24 mouse cellular contexts compared by ENCODE assay signal in genomic region chr4:45829907-45830759, GRCm38 (mm10). TPM values are rescaled to one million over a fixed set of nuclear protein-coding genes. Genes with fewer than 3 reads are reported as not detected.
A peak's percentile ranks its signal among the peaks of the same experiment; 100 is the strongest.
DNase-seq lines count a peak whose midpoint lies in the region; ATAC-seq and TF ChIP-seq lines count a peak whose summit lies in the region.
"Had no signal": no experiment of that assay in that cellular context is flagged by ENCODE, and none has a peak within 500 bp of the region (broad histone marks: within the 10 kb centered on the region; RNA-seq: fewer than 3 reads in every experiment).

No protein-coding gene starts in this region.

- peak; percentile 81 for DNase-seq in brain, embryonic 14.5 days (ENCODE audit: low read depth)
- no peak for DNase-seq in hindbrain, embryonic 14.5 days (ENCODE audit: low spot score)
- no peak for DNase-seq in cerebellum, postnatal 4 days (ENCODE audit: low spot score in 2 of 2)
- no peak for DNase-seq in spleen, postnatal 14 days (ENCODE audit: low spot score in 2 of 2)
- DNase-seq in Muller cell, postnatal 12 days (ENCODE audit: inconsistent ontology term): no peak
- no peak for DNase-seq in gastrocnemius, postnatal 14 days
- DNase-seq: adrenal gland, adult 8-10 months; cerebellum, adult 11-12 months; cerebellum, postnatal 25 days; kidney, adult 8-10 months; kidney, postnatal 36 days; liver; liver, postnatal 0 days; right cerebral cortex, adult 18-20 months; thymus, adult 2 months had no signal

- H3K4me2 ChIP-seq in forebrain, embryonic 13.5 days: peak overlapping the region; percentile 36
- H3K4me2 ChIP-seq in hindbrain, embryonic 14.5 days (replicated peaks): peak overlapping the region; percentile 24; the same call in 1 of the 2 replicates
- H3K4me2 ChIP-seq in midbrain, embryonic 15.5 days: 0 out of 2 replicates have a peak overlapping the region, but pooled peaks have one; percentile 9
- H3K4me2 ChIP-seq: embryonic facial prominence, embryonic 12.5 days had no signal

- no peak for TF ChIP-seq CTCF in brain, embryonic 14.5 days (IDR thresholded peaks at IDR 0.05; ENCODE audit: borderline replicate concordance, extremely low read depth, insufficient read depth, insufficient read length)

- no peaks in the 10 kb centered on the region for H3K36me3 ChIP-seq in forebrain, embryonic 13.5 days (ENCODE audit: poor library complexity, severe bottlenecking)
- H3K36me3 ChIP-seq in hindbrain, embryonic 14.5 days (replicated peaks; ENCODE audit: control insufficient read depth, insufficient read depth): no peaks in the 10 kb centered on the region
- no peaks in the 10 kb centered on the region for H3K36me3 ChIP-seq in midbrain, embryonic 15.5 days (replicated peaks)
- H3K36me3 ChIP-seq: embryonic facial prominence, embryonic 12.5 days had no signal

- no peaks in the 10 kb centered on the region for H3K9me3 ChIP-seq in forebrain, embryonic 13.5 days (replicated peaks)
- H3K9me3 ChIP-seq in hindbrain, embryonic 14.5 days (ENCODE audit: control insufficient read depth, low read length): no peaks in the 10 kb centered on the region
- H3K9me3 ChIP-seq in midbrain, embryonic 15.5 days: no peaks in the 10 kb centered on the region
- H3K9me3 ChIP-seq: embryonic facial prominence, embryonic 12.5 days had no signal

- H3K9ac ChIP-seq in forebrain, embryonic 13.5 days: peak overlapping the region; percentile 54
- peak overlapping the region; percentile 39 for H3K9ac ChIP-seq in hindbrain, embryonic 14.5 days
- no peak overlapping the region for H3K9ac ChIP-seq in midbrain, embryonic 15.5 days
- H3K9ac ChIP-seq: embryonic facial prominence, embryonic 12.5 days; liver, postnatal 0 days had no signal

- peak; percentile 27; the same call in 1 of the 2 replicates for ATAC-seq in forebrain, embryonic 13.5 days
- 0 out of 2 replicates have a peak, but pooled peaks have one; percentile 10 for ATAC-seq in hindbrain, embryonic 14.5 days (ENCODE audit: low FRiP score)
- ATAC-seq in midbrain, embryonic 15.5 days (replicated peaks): peak; percentile 32; the same call in 1 of the 2 replicates
- ATAC-seq: inflammation-experienced regulatory T-cells, adult 6 months; liver, postnatal 0 days had no signal

- peak overlapping the region; percentile 90 for H3K27ac ChIP-seq in forebrain, embryonic 13.5 days
- H3K27ac ChIP-seq in hindbrain, embryonic 14.5 days: peak overlapping the region; percentile 86
- H3K27ac ChIP-seq in midbrain, embryonic 15.5 days: peak overlapping the region; percentile 83
- H3K27ac ChIP-seq: embryonic facial prominence, embryonic 12.5 days had no signal

- intact Hi-C loops in gastrocnemius, postnatal 14 days (cut with DNase I; ENCODE audit: low total_unique reads): no loop called here

- H3K4me1 ChIP-seq in forebrain, embryonic 13.5 days: peaks cover 66% of the 10 kb centered on the region
- H3K4me1 ChIP-seq in hindbrain, embryonic 14.5 days (replicated peaks; ENCODE audit: control insufficient read depth, insufficient read depth, low read length): peaks cover 30% of the 10 kb centered on the region
- peaks cover 51% of the 10 kb centered on the region for H3K4me1 ChIP-seq in midbrain, embryonic 15.5 days

- 10% methylated on average over 13 of the region's 13 CpGs for whole genome bisulfite sequencing in forebrain, embryonic 13.5 days
- 17% methylated on average over 13 of the region's 13 CpGs for WGBS in hindbrain, embryonic 14.5 days
- 15% methylated on average over 13 of the region's 13 CpGs for whole genome bisulfite sequencing in midbrain, embryonic 15.5 days

- H3K4me3 ChIP-seq in forebrain, embryonic 13.5 days: no peak overlapping the region
- H3K4me3 ChIP-seq in hindbrain, embryonic 14.5 days (replicated peaks; ENCODE audit: low read length): no peak overlapping the region
- H3K4me3 ChIP-seq in midbrain, embryonic 15.5 days: no peak overlapping the region
- H3K4me3 ChIP-seq: embryonic facial prominence, embryonic 12.5 days had no signal

- TF ChIP-seq POLR2A in brain, embryonic 14.5 days (IDR thresholded peaks at IDR 0.05; ENCODE audit: borderline replicate concordance, extremely low read depth, insufficient read depth, insufficient read length, poor library complexity, severe bottlenecking): no peak

- peaks cover 24% of the 10 kb centered on the region for H3K27me3 ChIP-seq in forebrain, embryonic 13.5 days
- peaks cover 25% of the 10 kb centered on the region; the same call in 1 of the 2 replicates for H3K27me3 ChIP-seq in hindbrain, embryonic 14.5 days (ENCODE audit: control insufficient read depth, insufficient read depth, low read length)
- peaks cover 6% of the 10 kb centered on the region; the same call in 1 of the 2 replicates for H3K27me3 ChIP-seq in midbrain, embryonic 15.5 days (replicated peaks)

RNA-seq across cellular contexts. Expression of gene Igfbpl1, which starts 3.4 kb away (rescaled TPM):
- 266 and 421 TPM in 2 replicates for polyA plus RNA-seq in brain, embryonic 14.5 days (2012; rRNA removed)
- 78.5 and 86.8 TPM in 2 replicates for polyA plus RNA-seq in forebrain, embryonic 13.5 days (2015; fragmentation: Nextera tagmentation; extraction: Ambion mirVana)
- 53.9 and 60.9 TPM in 2 replicates for polyA plus RNA-seq in hindbrain, embryonic 14.5 days (2014; fragmentation: Nextera tagmentation; extraction: Ambion mirVana)
- polyA plus RNA-seq in midbrain, embryonic 15.5 days (2015; fragmentation: Nextera tagmentation; extraction: Ambion mirVana): 57.0 and 65.1 TPM in 2 replicates
- not detected for total RNA-seq in gastrocnemius, postnatal 14 days (2021)
- total RNA-seq: gastrocnemius, adult 8-10 months; neutrophil, adult 5-6 weeks had no signal
- polyA plus RNA-seq: inflammation-experienced regulatory T-cells, adult 6 months; liver, postnatal 0 days had no signal

RNA-seq across cellular contexts. Expression of gene Stra6l, which starts 18.3 kb away (rescaled TPM):
- polyA plus RNA-seq in brain, embryonic 14.5 days (2012; rRNA removed): 2.6 and 4.1 TPM in 2 replicates
- 1.1 and 1.5 TPM in 2 replicates for polyA plus RNA-seq in forebrain, embryonic 13.5 days (2015; fragmentation: Nextera tagmentation; extraction: Ambion mirVana)
- 0.23 and 0.50 TPM in 2 replicates for polyA plus RNA-seq in hindbrain, embryonic 14.5 days (2014; fragmentation: Nextera tagmentation; extraction: Ambion mirVana)
- polyA plus RNA-seq in midbrain, embryonic 15.5 days (2015; fragmentation: Nextera tagmentation; extraction: Ambion mirVana): 1.0 and 1.1 TPM in 2 replicates
- total RNA-seq in gastrocnemius, postnatal 14 days (2021): not detected
- total RNA-seq: gastrocnemius, adult 8-10 months; heart, adult 8-10 months; layer of hippocampus, postnatal 14 days; left cerebral cortex, postnatal 10 days; neutrophil, adult 5-6 weeks had no signal

RNA-seq across cellular contexts. Expression of gene Aldh1b1, which starts 31.3 kb away (rescaled TPM):
- polyA plus RNA-seq in brain, embryonic 14.5 days (2012; rRNA removed): 9.8 and 11.4 TPM in 2 replicates
- 14.7 and 17.6 TPM in 2 replicates for polyA plus RNA-seq in forebrain, embryonic 13.5 days (2015; fragmentation: Nextera tagmentation; extraction: Ambion mirVana)
- polyA plus RNA-seq in hindbrain, embryonic 14.5 days (2014; fragmentation: Nextera tagmentation; extraction: Ambion mirVana): 9.6 and 10.8 TPM in 2 replicates
- polyA plus RNA-seq in midbrain, embryonic 15.5 days (2015; fragmentation: Nextera tagmentation; extraction: Ambion mirVana): 22.5 and 23.3 TPM in 2 replicates
- total RNA-seq in gastrocnemius, postnatal 14 days (2021): 1 to 10 TPM in 1 of 2 experiments, under 1 TPM in 1; 1.00 to 1.5 TPM

RNA-seq across cellular contexts. Expression of gene Ccdc180, which starts 60.0 kb away (rescaled TPM):
- 0.21 and 0.41 TPM in 2 replicates for polyA plus RNA-seq in brain, embryonic 14.5 days (2012; rRNA removed)
- polyA plus RNA-seq in forebrain, embryonic 13.5 days (2015; fragmentation: Nextera tagmentation; extraction: Ambion mirVana): 0.25 and 0.52 TPM in 2 replicates
- 0.40 and 0.59 TPM in 2 replicates for polyA plus RNA-seq in hindbrain, embryonic 14.5 days (2014; fragmentation: Nextera tagmentation; extraction: Ambion mirVana)
- 0.39 and 0.43 TPM in 2 replicates for polyA plus RNA-seq in midbrain, embryonic 15.5 days (2015; fragmentation: Nextera tagmentation; extraction: Ambion mirVana)
- total RNA-seq in gastrocnemius, postnatal 14 days (2021): under 1 TPM in 1 of 2 experiments, not detected in 1; 0.04 TPM
- total RNA-seq: gastrocnemius, adult 8-10 months had no signal
- polyA plus RNA-seq: embryonic facial prominence, embryonic 12.5 days had no signal
